Mouse (Mus musculus): Measurements from ENCODE around the gene Alk. TPM values are rescaled to one million over a fixed set of nuclear protein-coding genes. Genes with fewer than 3 reads are reported as not detected.
A peak's percentile ranks its signal among the peaks of the same experiment; 100 is the strongest.

The Alk gene
- total and polyA plus RNA-seq, 3 experiments, result not detected

GRCm38 (mm10) chr17:72606251-72606650 lies 1.8 kb upstream of the Alk start:
- H3K36me3 ChIP-seq (ENCODE audit: control insufficient read depth in 1 of 2, insufficient read depth in 2 of 2, low read length in 2 of 2), result no peaks in the 10 kb centered on the region
- H3K4me1 ChIP-seq (ENCODE audit: control insufficient read depth in 1 of 2, insufficient read depth in 2 of 2, low read length in 2 of 2), result no peaks in the 10 kb centered on the region
- H3K79me2 ChIP-seq (ENCODE audit: control insufficient read depth, insufficient read depth, low read length, poor library complexity), result no peaks in the 10 kb centered on the region
- peak; percentile 64 for DNase-seq (ENCODE audit: low read depth, low spot score)
- no peak overlapping the region for H3K9ac ChIP-seq (ENCODE audit: control insufficient read depth, low read depth, low read length, poor library complexity, severe bottlenecking)
- no peak overlapping the region for H3K4me3 ChIP-seq (ENCODE audit: control insufficient read depth in 1 of 2, insufficient read depth in 1 of 2, low read depth in 2 of 2, low read length in 2 of 2)
- H3K9me3 ChIP-seq (replicated peaks; ENCODE audit: insufficient read depth, low read length), result no peaks in the 10 kb centered on the region
- H3K27me3 ChIP-seq (ENCODE audit: control insufficient read depth in 1 of 2, insufficient read depth in 2 of 2, low read length in 2 of 2), result no peaks in the 10 kb centered on the region
- TF ChIP-seq UBTF (IDR thresholded peaks at IDR 0.05; ENCODE audit: borderline replicate concordance, insufficient read depth, low read depth, low read length) (no peak), RCOR1 (IDR thresholded peaks at IDR 0.05; ENCODE audit: low read depth, low read length) (no peak), GATA1 (IDR thresholded peaks at IDR 0.05; ENCODE audit: low read depth, low read length) (no peak), RAD21 (IDR thresholded peaks at IDR 0.05; ENCODE audit: low read depth, low read length) (peak; percentile 69), CHD1 (IDR thresholded peaks at IDR 0.05; ENCODE audit: low read depth, low read length) (no peak), TCF12 (IDR thresholded peaks at IDR 0.05; ENCODE audit: low read depth, low read length) (no peak), MAFK (IDR thresholded peaks at IDR 0.05; ENCODE audit: borderline replicate concordance, low read depth, low read length) (no peak), ZC3H11A (IDR thresholded peaks at IDR 0.05; ENCODE audit: low read depth, low read length) (peak; percentile 66), USF2 (IDR thresholded peaks at IDR 0.05; ENCODE audit: borderline replicate concordance in 1 of 2, insufficient read depth in 1 of 2, low read depth in 1 of 2, low read length in 2 of 2) (no peak), ETS1 (IDR thresholded peaks at IDR 0.05; ENCODE audit: low read depth, low read length) (no peak), POLR2A (IDR thresholded peaks at IDR 0.05; ENCODE audit: control insufficient read depth in 1 of 2, insufficient read depth in 1 of 2, low read depth in 1 of 2, low read length in 2 of 2, poor library complexity in 1 of 2) (no peak), E2F4 (IDR thresholded peaks at IDR 0.05; ENCODE audit: borderline replicate concordance, low read depth, low read length) (no peak), POLR2AphosphoS5 (IDR thresholded peaks at IDR 0.05; ENCODE audit: borderline replicate concordance, low read depth, low read length) (no peak), NELFE (IDR thresholded peaks at IDR 0.05; ENCODE audit: low read depth, low read length) (no peak), MYB (IDR thresholded peaks at IDR 0.05; ENCODE audit: low read depth, low read length) (no peak), SMC3 (IDR thresholded peaks at IDR 0.05; ENCODE audit: low read depth, low read length) (peak; percentile 80), MEF2A (IDR thresholded peaks at IDR 0.05; ENCODE audit: extremely low read depth, insufficient replicate concordance, low read depth, low read length, poor library complexity, severe bottlenecking) (no peak), BHLHE40 (IDR thresholded peaks at IDR 0.05; ENCODE audit: borderline replicate concordance, low read depth, low read length) (no peak), TAL1 (IDR thresholded peaks at IDR 0.05; ENCODE audit: low read length) (no peak), POLR2AphosphoS2 (IDR thresholded peaks at IDR 0.05; ENCODE audit: low read length) (no peak), ZNF384 (IDR thresholded peaks at IDR 0.05; ENCODE audit: low read depth, low read length) (no peak), CTCF (IDR thresholded peaks at IDR 0.05 in 2 of 3, conservative IDR thresholded peaks at IDR 0.05 in 1 of 3; ENCODE audit: control insufficient read depth in 1 of 3, insufficient read depth in 1 of 3, low read depth in 2 of 3, low read length in 3 of 3, poor library complexity in 1 of 3, severe bottlenecking in 1 of 3) (peak; percentile 55 to 78 (median 76))
- H3K27ac ChIP-seq (ENCODE audit: control insufficient read depth, low read depth, low read length), result no peak overlapping the region

All from MEL (cell line).